Mouse (Mus musculus): ENCODE measurements at regions not wholly inside any gene's neighbourhood (a gene's known extent, or its start where the extent isn't known, plus 50 kb on each side); places are given as distances from the start of the nearest gene placed in this dataset.

GRCm38 (mm10) chr1:164603433-164603832, 145.3 kb upstream of the Atp1b1 start:
- TF ChIP-seq ZKSCAN1 (IDR thresholded peaks at IDR 0.05; ENCODE audit: low read depth, low read length) (no peak), CTCF (IDR thresholded peaks at IDR 0.05 in 2 of 3, conservative IDR thresholded peaks at IDR 0.05 in 1 of 3; ENCODE audit: control insufficient read depth in 1 of 3, insufficient read depth in 1 of 3, low read depth in 2 of 3, low read length in 3 of 3, poor library complexity in 1 of 3, severe bottlenecking in 1 of 3) (peak; percentile 18 to 46 (median 19); a peak in 4 of 6 replicates), MAFK (IDR thresholded peaks at IDR 0.05; ENCODE audit: borderline replicate concordance, low read depth, low read length) (no peak), RAD21 (IDR thresholded peaks at IDR 0.05; ENCODE audit: low read depth, low read length) (peak; percentile 1; the same call in 1 of the 2 replicates), ETS1 (IDR thresholded peaks at IDR 0.05; ENCODE audit: low read depth, low read length) (no peak)
- peak; percentile 11 for DNase-seq (ENCODE audit: low read depth, low spot score)

GRCm38 (mm10) chr1:164602568-164602967, 144.4 kb upstream of the Atp1b1 start:
- DNase-seq (ENCODE audit: low read depth, low spot score) = peak; percentile 6
- Histone ChIP-seq H3K27ac (ENCODE audit: control insufficient read depth, low read depth, low read length) (no peak overlapping the region), H3K27me3 (ENCODE audit: control insufficient read depth in 1 of 2, insufficient read depth in 2 of 2, low read length in 2 of 2) (no peaks in the 10 kb centered on the region), H3K4me3 (ENCODE audit: control insufficient read depth in 1 of 2, insufficient read depth in 1 of 2, low read depth in 2 of 2, low read length in 2 of 2) (no peak overlapping the region), H3K4me1 (ENCODE audit: control insufficient read depth in 1 of 2, insufficient read depth in 2 of 2, low read length in 2 of 2) (no peaks in the 10 kb centered on the region), H3K79me2 (ENCODE audit: control insufficient read depth, insufficient read depth, low read length, poor library complexity) (no peaks in the 10 kb centered on the region), H3K9me3 (replicated peaks; ENCODE audit: insufficient read depth, low read length) (no peaks in the 10 kb centered on the region), H3K9ac (ENCODE audit: control insufficient read depth, low read depth, low read length, poor library complexity, severe bottlenecking) (no peak overlapping the region), H3K36me3 (ENCODE audit: control insufficient read depth in 1 of 2, insufficient read depth in 2 of 2, low read length in 2 of 2) (no peaks in the 10 kb centered on the region)
- TF ChIP-seq EP300 (IDR thresholded peaks at IDR 0.05; ENCODE audit: low read depth in 1 of 2, low read length in 2 of 2) = no peak
- TF ChIP-seq CTCF (IDR thresholded peaks at IDR 0.05 in 2 of 3, conservative IDR thresholded peaks at IDR 0.05 in 1 of 3; ENCODE audit: control insufficient read depth in 1 of 3, insufficient read depth in 1 of 3, low read depth in 2 of 3, low read length in 3 of 3, poor library complexity in 1 of 3, severe bottlenecking in 1 of 3) = no peak
- no peak for TF ChIP-seq MXI1 (IDR thresholded peaks at IDR 0.05; ENCODE audit: low read depth, low read length)
- TF ChIP-seq ZC3H11A (IDR thresholded peaks at IDR 0.05; ENCODE audit: low read depth, low read length) = no peak
- no peak for TF ChIP-seq ZNF384 (IDR thresholded peaks at IDR 0.05; ENCODE audit: low read depth, low read length)
- no peak for TF ChIP-seq KAT2A (conservative IDR thresholded peaks at IDR 0.05; ENCODE audit: low read depth, low read length)
- TF ChIP-seq RAD21 (IDR thresholded peaks at IDR 0.05; ENCODE audit: low read depth, low read length) = no peak
- no peak for TF ChIP-seq E2F4 (IDR thresholded peaks at IDR 0.05; ENCODE audit: borderline replicate concordance, low read depth, low read length)
- no peak for TF ChIP-seq GABPA (IDR thresholded peaks at IDR 0.05; ENCODE audit: low read depth, low read length)
- no peak for TF ChIP-seq MAFK (IDR thresholded peaks at IDR 0.05; ENCODE audit: borderline replicate concordance, low read depth, low read length)
- TF ChIP-seq NRF1 (IDR thresholded peaks at IDR 0.05; ENCODE audit: insufficient read depth, low read depth, low read length, poor library complexity, severe bottlenecking) = no peak
- TF ChIP-seq BHLHE40 (IDR thresholded peaks at IDR 0.05; ENCODE audit: borderline replicate concordance, low read depth, low read length) = no peak
- no peak for TF ChIP-seq TCF12 (IDR thresholded peaks at IDR 0.05; ENCODE audit: low read depth, low read length)
- TF ChIP-seq USF2 (IDR thresholded peaks at IDR 0.05; ENCODE audit: borderline replicate concordance in 1 of 2, insufficient read depth in 1 of 2, low read depth in 1 of 2, low read length in 2 of 2) = no peak

More at GRCm38 (mm10) chr1:164603433-164603832, 145.3 kb upstream of the Atp1b1 start:
- H3K9me3 ChIP-seq (replicated peaks; ENCODE audit: insufficient read depth, low read length) = no peaks in the 10 kb centered on the region
- no peaks in the 10 kb centered on the region for H3K79me2 ChIP-seq (ENCODE audit: control insufficient read depth, insufficient read depth, low read length, poor library complexity)
- no peak overlapping the region for H3K4me3 ChIP-seq (ENCODE audit: control insufficient read depth in 1 of 2, insufficient read depth in 1 of 2, low read depth in 2 of 2, low read length in 2 of 2)
- H3K9ac ChIP-seq (ENCODE audit: control insufficient read depth, low read depth, low read length, poor library complexity, severe bottlenecking) = no peak overlapping the region
- no peak overlapping the region for H3K27ac ChIP-seq (ENCODE audit: control insufficient read depth, low read depth, low read length)
- no peaks in the 10 kb centered on the region for H3K27me3 ChIP-seq (ENCODE audit: control insufficient read depth in 1 of 2, insufficient read depth in 2 of 2, low read length in 2 of 2)
- H3K36me3 ChIP-seq (ENCODE audit: control insufficient read depth in 1 of 2, insufficient read depth in 2 of 2, low read length in 2 of 2) = no peaks in the 10 kb centered on the region
- H3K4me1 ChIP-seq (ENCODE audit: control insufficient read depth in 1 of 2, insufficient read depth in 2 of 2, low read length in 2 of 2) = no peaks in the 10 kb centered on the region

Measured in MEL (cell line).